Mouse (Mus musculus): ENCODE results near the gene Abcc8. TPM values are rescaled to one million over a fixed set of nuclear protein-coding genes. Genes with fewer than 3 reads are reported as not detected.

The Abcc8 gene
- polyA plus RNA-seq, 1 experiment = 1.3 TPM

DNA sequence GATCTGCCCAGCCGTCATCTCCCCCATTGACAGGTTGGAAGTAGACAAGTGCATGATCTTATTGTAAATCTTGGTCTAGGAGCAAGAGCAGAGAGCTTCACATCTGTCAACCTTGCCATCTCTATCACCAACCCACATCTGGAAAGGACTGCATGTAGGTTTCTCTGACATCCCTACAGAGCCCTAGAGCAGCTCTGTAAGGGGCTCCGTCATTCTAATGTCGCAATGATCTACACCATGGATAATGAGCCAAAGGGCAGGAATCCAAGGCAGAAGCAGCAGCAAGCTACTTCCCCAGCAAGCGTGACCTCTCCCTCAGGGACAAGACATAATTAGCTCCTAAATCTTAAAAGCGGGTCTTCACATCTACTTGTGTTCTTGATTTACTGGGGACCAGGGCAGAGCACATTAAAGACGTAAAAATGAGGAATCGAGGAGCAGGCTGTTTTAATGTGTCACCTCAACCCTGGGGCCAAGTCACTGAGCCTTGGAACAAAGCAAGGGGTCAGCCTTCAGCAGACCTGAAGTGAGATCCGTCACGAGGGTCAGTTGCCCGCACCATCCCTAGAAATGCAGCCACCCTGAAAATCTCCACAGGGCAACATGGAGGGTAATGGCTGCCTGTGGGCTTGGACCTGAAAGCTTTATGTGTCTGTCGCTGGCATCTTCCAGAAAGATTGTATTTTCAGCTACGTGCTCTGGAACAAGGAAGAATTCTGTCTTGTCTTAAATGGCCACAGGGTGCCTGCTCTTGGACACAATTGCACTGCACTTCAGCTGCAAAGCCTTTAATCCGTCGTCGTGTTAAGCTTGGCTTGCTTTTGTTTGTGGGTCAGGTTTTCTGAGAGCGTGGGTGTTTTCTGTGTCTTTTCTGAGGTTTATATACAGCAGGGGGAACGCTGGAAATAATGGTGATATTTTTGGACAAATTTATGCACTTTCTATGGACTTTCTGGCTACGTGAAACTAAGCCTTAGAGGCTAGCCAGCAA is 25.0 kb downstream of the Abcc8 start:
- H3K27ac ChIP-seq (ENCODE audit: control insufficient read depth, insufficient read depth, low read depth, low read length) = no peak overlapping the region

DNA sequence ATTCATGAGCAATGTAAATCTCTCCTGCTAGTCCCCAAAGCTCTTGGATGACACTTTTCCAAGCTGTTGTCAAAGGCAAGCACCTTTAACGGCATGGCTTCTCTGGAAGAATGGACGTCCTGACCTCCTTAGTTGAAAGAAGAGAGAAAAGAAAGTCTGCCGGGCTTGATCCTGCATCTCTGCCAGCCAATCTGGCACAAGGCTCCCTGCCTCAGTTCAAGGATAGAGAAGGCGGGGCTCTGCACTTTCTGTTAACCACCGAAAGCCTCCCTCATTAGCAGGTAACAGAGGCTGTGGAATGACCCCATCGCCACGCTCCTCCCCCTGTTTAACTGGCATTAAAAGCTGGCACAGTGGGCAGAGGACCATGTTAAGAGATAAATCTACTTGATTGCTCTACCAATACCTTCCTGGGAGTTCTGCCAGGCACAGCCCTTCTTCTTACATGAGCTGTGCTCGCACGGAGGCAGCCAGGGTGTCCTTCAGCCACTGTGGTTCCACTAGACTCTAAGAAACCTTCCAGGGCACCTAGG is 26.9 kb downstream of the Abcc8 start:
- TF ChIP-seq POLR2A (IDR thresholded peaks at IDR 0.05; ENCODE audit: control insufficient read depth, low read depth, low read length) (no peak), CTCF (IDR thresholded peaks at IDR 0.05; ENCODE audit: control insufficient read depth, insufficient read depth, insufficient replicate concordance, low read depth, low read length) (no peak)
- Histone ChIP-seq H3K4me3 (ENCODE audit: control insufficient read depth, low read depth, low read length) (no peak overlapping the region), H3K27me3 (ENCODE audit: control insufficient read depth, insufficient read depth, low read length) (no peaks in the 10 kb centered on the region), H3K36me3 (ENCODE audit: control insufficient read depth, insufficient read depth, low read length) (no peaks in the 10 kb centered on the region), H3K4me1 (ENCODE audit: control insufficient read depth, insufficient read depth, low read length) (peaks cover 4% of the 10 kb centered on the region; the same call in 1 of the 2 replicates), H3K27ac (ENCODE audit: control insufficient read depth, insufficient read depth, low read depth, low read length) (no peak overlapping the region)

More for the DNA sequence above, 25.0 kb downstream of the Abcc8 start:
- Histone ChIP-seq H3K36me3 (ENCODE audit: control insufficient read depth, insufficient read depth, low read length) (no peaks in the 10 kb centered on the region), H3K4me1 (ENCODE audit: control insufficient read depth, insufficient read depth, low read length) (peaks cover 4% of the 10 kb centered on the region; the same call in 1 of the 2 replicates), H3K27me3 (ENCODE audit: control insufficient read depth, insufficient read depth, low read length) (no peaks in the 10 kb centered on the region), H3K4me3 (ENCODE audit: control insufficient read depth, low read depth, low read length) (no peak overlapping the region)
- no peak for TF ChIP-seq CTCF (IDR thresholded peaks at IDR 0.05; ENCODE audit: control insufficient read depth, insufficient read depth, insufficient replicate concordance, low read depth, low read length)

DNA sequence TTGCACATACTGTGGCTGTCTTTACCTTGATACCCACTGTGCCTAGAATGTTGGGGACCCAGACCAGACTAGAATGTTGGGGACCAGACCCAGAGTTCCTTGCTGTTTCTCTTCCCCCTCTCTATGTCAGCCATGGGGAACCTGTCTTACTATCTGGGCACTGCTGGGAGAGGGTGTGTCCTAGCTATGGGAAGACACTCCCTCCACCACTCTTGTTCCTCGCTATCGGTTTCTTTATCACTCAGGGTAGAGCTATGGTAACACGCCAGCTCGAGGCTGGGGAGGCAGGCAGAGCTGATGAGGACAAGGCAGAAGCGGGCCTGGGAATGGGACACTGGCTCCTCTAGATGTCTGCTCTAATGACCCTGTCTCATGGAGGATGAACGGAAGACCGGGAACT is 32.4 kb downstream of the Abcc8 start:
- peaks cover 5% of the 10 kb centered on the region; the same call in 1 of the 2 replicates for H3K4me1 ChIP-seq (ENCODE audit: control insufficient read depth, insufficient read depth, low read length)
- no peaks in the 10 kb centered on the region for H3K36me3 ChIP-seq (ENCODE audit: control insufficient read depth, insufficient read depth, low read length)
- no peaks in the 10 kb centered on the region for H3K27me3 ChIP-seq (ENCODE audit: control insufficient read depth, insufficient read depth, low read length)
- H3K27ac ChIP-seq (ENCODE audit: control insufficient read depth, insufficient read depth, low read depth, low read length) = no peak overlapping the region
- no peak overlapping the region for H3K4me3 ChIP-seq (ENCODE audit: control insufficient read depth, low read depth, low read length)
- TF ChIP-seq POLR2A (IDR thresholded peaks at IDR 0.05; ENCODE audit: control insufficient read depth, low read depth, low read length) (no peak), CTCF (IDR thresholded peaks at IDR 0.05; ENCODE audit: control insufficient read depth, insufficient read depth, insufficient replicate concordance, low read depth, low read length) (no peak)

DNA sequence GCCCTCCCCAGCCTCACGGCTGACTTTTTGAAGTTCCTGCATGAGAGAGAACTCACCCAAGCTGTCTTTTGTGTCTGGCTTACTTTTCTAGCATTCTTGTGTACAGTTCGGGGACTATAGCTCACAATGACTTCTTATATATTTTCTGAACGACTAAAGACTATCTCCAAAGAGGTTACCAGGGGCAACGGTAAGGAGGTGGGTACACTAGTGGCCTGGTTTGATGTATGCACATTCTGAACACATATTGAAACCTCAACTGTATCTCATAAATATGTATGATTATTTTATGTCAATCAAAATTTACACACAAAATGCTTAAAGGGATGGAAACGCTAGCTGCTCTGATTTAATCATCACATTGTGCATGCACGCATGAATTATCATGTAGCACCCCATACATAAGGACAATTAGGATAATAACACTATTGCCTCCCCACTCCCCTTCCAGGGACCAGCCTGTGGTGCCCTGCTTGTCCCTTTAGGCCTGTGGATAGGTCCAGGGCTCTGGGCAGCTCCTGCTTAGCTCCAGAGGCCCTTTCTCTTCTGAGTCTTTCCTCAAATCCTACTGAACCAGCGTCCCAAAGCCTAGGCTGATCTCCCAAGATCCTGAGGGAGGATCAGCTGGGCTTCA is 33.0 kb downstream of the Abcc8 start:
- Histone ChIP-seq H3K4me1 (ENCODE audit: control insufficient read depth, insufficient read depth, low read length) (peaks cover 5% of the 10 kb centered on the region; the same call in 1 of the 2 replicates), H3K27ac (ENCODE audit: control insufficient read depth, insufficient read depth, low read depth, low read length) (no peak overlapping the region)
- TF ChIP-seq CTCF (IDR thresholded peaks at IDR 0.05; ENCODE audit: control insufficient read depth, insufficient read depth, insufficient replicate concordance, low read depth, low read length) = no peak
- TF ChIP-seq POLR2A (IDR thresholded peaks at IDR 0.05; ENCODE audit: control insufficient read depth, low read depth, low read length) = no peak

DNA sequence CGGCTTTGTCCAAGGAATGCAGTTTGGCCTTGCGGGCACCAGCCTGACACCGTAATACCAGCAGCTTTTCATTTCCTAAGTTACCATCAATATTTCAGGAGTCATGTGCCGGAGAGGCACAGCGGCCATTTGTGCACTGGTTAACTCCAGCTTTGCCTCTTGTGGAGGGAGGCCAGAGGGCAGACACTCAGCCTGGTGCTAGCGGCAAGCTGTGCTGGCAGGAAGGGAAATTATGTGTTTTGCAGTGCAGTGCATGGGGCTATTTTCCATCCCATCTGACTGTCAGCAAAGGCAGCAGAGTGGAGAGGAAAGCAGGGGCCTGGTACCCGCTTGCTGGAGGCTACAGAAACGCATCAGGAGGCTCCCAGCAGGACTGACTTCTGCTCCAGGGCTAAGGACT is 35.8 kb downstream of the Abcc8 start:
- no peak for TF ChIP-seq POLR2A (IDR thresholded peaks at IDR 0.05; ENCODE audit: control insufficient read depth, low read depth, low read length)
- no peak for TF ChIP-seq CTCF (IDR thresholded peaks at IDR 0.05; ENCODE audit: control insufficient read depth, insufficient read depth, insufficient replicate concordance, low read depth, low read length)
- no peak overlapping the region for H3K4me3 ChIP-seq (ENCODE audit: control insufficient read depth, low read depth, low read length)
- no peaks in the 10 kb centered on the region for H3K27me3 ChIP-seq (ENCODE audit: control insufficient read depth, insufficient read depth, low read length)
- H3K36me3 ChIP-seq (ENCODE audit: control insufficient read depth, insufficient read depth, low read length) = no peaks in the 10 kb centered on the region
- H3K4me1 ChIP-seq (ENCODE audit: control insufficient read depth, insufficient read depth, low read length) = peaks cover 5% of the 10 kb centered on the region; the same call in 1 of the 2 replicates
- no peak overlapping the region for H3K27ac ChIP-seq (ENCODE audit: control insufficient read depth, insufficient read depth, low read depth, low read length)

More for the DNA sequence above, 33.0 kb downstream of the Abcc8 start:
- no peak overlapping the region for H3K4me3 ChIP-seq (ENCODE audit: control insufficient read depth, low read depth, low read length)
- no peaks in the 10 kb centered on the region for H3K27me3 ChIP-seq (ENCODE audit: control insufficient read depth, insufficient read depth, low read length)
- H3K36me3 ChIP-seq (ENCODE audit: control insufficient read depth, insufficient read depth, low read length) = no peaks in the 10 kb centered on the region

DNA sequence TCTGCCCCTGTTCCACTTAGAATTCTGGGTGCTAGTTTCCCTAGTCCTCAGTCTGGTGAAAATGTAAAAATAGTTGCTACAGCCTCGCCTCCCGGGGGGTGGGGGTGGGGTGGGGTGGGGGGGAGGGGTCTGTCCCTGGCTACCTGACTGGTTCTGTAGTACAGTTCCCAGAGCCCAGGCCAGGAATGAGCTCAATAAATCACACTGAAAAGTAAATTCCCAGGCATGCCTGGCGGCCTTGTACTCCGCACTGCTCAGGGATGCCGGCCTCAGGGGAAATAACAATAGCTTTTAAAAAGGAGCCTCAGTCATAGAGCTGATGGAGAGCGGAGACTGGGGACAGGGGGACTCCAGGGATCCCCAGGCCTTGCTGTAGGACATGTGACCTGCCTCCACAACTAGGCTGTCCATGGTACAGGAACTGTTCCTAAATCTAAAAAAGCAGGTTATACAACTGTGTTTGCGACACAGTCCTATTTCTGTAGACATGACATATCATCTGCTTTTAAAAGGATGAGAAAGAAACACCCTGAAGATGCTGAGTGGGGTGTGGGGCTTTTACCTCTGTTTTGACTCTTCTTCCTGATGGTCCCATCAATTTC is 41.4 kb downstream of the Abcc8 start:
- Histone ChIP-seq H3K36me3 (ENCODE audit: control insufficient read depth, insufficient read depth, low read length) (no peaks in the 10 kb centered on the region), H3K4me3 (ENCODE audit: control insufficient read depth, low read depth, low read length) (no peak overlapping the region), H3K4me1 (ENCODE audit: control insufficient read depth, insufficient read depth, low read length) (no peaks in the 10 kb centered on the region; the same call in 1 of the 2 replicates), H3K27ac (ENCODE audit: control insufficient read depth, insufficient read depth, low read depth, low read length) (no peak overlapping the region), H3K27me3 (ENCODE audit: control insufficient read depth, insufficient read depth, low read length) (no peaks in the 10 kb centered on the region)
- no peak for TF ChIP-seq POLR2A (IDR thresholded peaks at IDR 0.05; ENCODE audit: control insufficient read depth, low read depth, low read length)
- TF ChIP-seq CTCF (IDR thresholded peaks at IDR 0.05; ENCODE audit: control insufficient read depth, insufficient read depth, insufficient replicate concordance, low read depth, low read length) = no peak

Data from testis, adult 2 months (tissue).